Mouse (Mus musculus): Measurements from ENCODE around the gene Palmd. TPM values are rescaled to one million over a fixed set of nuclear protein-coding genes. Genes with fewer than 3 reads are reported as not detected.

Palmd gene
- polyA plus RNA-seq, 1 experiment from 2014 or later = 2.6 TPM

Other genes starting within 250 kb of the Palmd start
- 9.6 and 10.7 TPM in 2 replicates for gene Agl, start 160.8 kb downstream of the Palmd start, polyA plus RNA-seq (2016; fragmentation: Nextera tagmentation; extraction: Ambion mirVana)
- gene Frrs1, start 109.5 kb downstream of the Palmd start, polyA plus RNA-seq (2016; fragmentation: Nextera tagmentation; extraction: Ambion mirVana) = 8.7 and 17.2 TPM in 2 replicates
- not detected in 2 replicates for gene 4930455H04Rik, start 720 bp downstream of the Palmd start, polyA plus RNA-seq (2016; fragmentation: Nextera tagmentation; extraction: Ambion mirVana)